Mouse (Mus musculus) cerebellum, adult 11-12 months (tissue): ENCODE measurements around the gene Nfix.

ENCODE experiments used
- DNase-seq: peaks from one replicate; pipeline ENCODE4 v3.0.0; 2022

The Nfix gene

GRCm38 (mm10) chr8:84733959-84734358 is 66.2 kb downstream of the Nfix start:
- DNase-seq = no peak

GRCm38 (mm10) chr8:84732996-84733395 is 67.1 kb downstream of the Nfix start:
- no peak for DNase-seq

- DNase-seq = no peak
Measured at GRCm38 (mm10) chr8:84732545-84732944, 67.6 kb downstream of the Nfix start.

GRCm38 (mm10) chr8:84731371-84732177 is 68.6 kb downstream of the Nfix start:
- peak; percentile 69 for DNase-seq

- peak; percentile 72 for DNase-seq
Measured at GRCm38 (mm10) chr8:84730541-84731370, 69.4 kb downstream of the Nfix start.

- DNase-seq = peak; percentile 78
Measured at GRCm38 (mm10) chr8:84729921-84730362, 70.2 kb downstream of the Nfix start.

- no peak for DNase-seq
Measured at GRCm38 (mm10) chr8:84728474-84728873, 71.7 kb downstream of the Nfix start.

GRCm38 (mm10) chr8:84725941-84726259 is 74.2 kb downstream of the Nfix start:
- no peak for DNase-seq

- no peak for DNase-seq
Measured at GRCm38 (mm10) chr8:84725246-84725940, 74.8 kb downstream of the Nfix start.

GRCm38 (mm10) chr8:84724683-84725082 is 75.5 kb downstream of the Nfix start:
- no peak for DNase-seq

GRCm38 (mm10) chr8:84723571-84723900 is 76.6 kb downstream of the Nfix start:
- no peak for DNase-seq

- peak; percentile 74 for DNase-seq
Measured at GRCm38 (mm10) chr8:84722850-84723570, 77.1 kb downstream of the Nfix start, which contains the start of gene G430095P16Rik. Gene G430095P16Rik, plus strand, starts transcription at chr8:84723007.

GRCm38 (mm10) chr8:84722530-84722849 is 77.7 kb downstream of the Nfix start:
- DNase-seq = no peak

- DNase-seq = peak; percentile 64
Measured at GRCm38 (mm10) chr8:84718959-84719690, 81.0 kb downstream of the Nfix start.

GRCm38 (mm10) chr8:84718476-84718875 is 81.7 kb downstream of the Nfix start:
- no peak for DNase-seq

GRCm38 (mm10) chr8:84716790-84717189 is 83.4 kb downstream of the Nfix start:
- no peak for DNase-seq

GRCm38 (mm10) chr8:84715893-84716468 is 84.2 kb downstream of the Nfix start:
- DNase-seq = no peak

- peak; percentile 42 for DNase-seq
Measured at GRCm38 (mm10) chr8:84714161-84714560, 86.0 kb downstream of the Nfix start.

- no peak for DNase-seq
Measured at GRCm38 (mm10) chr8:84713381-84713780, 86.8 kb downstream of the Nfix start.

- no peak for DNase-seq
Measured at GRCm38 (mm10) chr8:84712759-84713120, 87.4 kb downstream of the Nfix start.

- peak; percentile 61 for DNase-seq
Measured at GRCm38 (mm10) chr8:84711933-84712758, 88.0 kb downstream of the Nfix start.
